Mouse (Mus musculus): ENCODE results near the gene Hoxa5.

DNA sequence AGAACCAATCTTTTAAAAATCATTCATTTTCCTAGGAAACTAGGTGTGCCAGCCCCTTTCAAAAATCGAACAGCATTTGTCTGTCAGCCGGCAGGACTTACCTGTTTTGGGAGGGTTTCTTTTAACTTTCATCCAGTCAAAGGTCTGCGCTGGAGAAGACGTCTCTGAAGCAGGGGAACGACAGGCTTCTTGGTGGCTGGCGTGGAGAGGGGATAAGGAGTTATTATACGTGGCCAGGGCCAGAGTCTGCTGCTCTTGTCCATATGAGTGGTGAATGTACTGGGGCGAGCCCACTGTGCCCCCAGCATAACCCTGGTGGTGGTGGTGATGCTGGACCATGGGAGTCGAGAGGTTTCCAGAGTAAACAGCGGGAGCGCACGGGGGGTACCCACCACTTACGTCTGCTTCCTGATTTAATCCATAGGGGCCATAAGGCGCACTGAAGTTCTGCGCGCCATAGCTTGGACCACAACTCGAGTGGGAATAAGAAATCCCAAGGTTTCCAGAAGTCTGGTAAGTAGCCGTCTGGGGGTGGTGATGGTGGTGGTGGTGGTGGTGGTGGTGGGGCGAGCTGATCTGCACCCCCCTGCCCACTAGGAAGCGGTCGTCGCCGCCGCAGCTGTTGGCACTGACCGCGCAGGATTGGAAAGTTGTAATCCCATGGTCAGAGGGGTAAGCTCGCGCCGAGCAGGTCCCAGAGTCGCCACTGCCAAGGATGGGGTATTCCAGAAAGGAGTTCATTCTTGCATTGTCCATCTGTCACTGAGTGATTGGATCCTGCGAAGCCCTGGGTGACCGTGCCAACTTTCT is 46.7 kb downstream of the Hoxa5 start:
- TF ChIP-seq CTCF (IDR thresholded peaks at IDR 0.05; ENCODE audit: extremely low read depth, insufficient read depth, insufficient read length, insufficient replicate concordance) = no peak
- no peak for TF ChIP-seq POLR2A (IDR thresholded peaks at IDR 0.05; ENCODE audit: low read depth, low read length)
